Mouse (Mus musculus): ENCODE measurements at regions not wholly inside any gene's neighbourhood (a gene's known extent, or its start where the extent isn't known, plus 50 kb on each side); places are given as distances from the start of the nearest gene placed in this dataset.

DNA sequence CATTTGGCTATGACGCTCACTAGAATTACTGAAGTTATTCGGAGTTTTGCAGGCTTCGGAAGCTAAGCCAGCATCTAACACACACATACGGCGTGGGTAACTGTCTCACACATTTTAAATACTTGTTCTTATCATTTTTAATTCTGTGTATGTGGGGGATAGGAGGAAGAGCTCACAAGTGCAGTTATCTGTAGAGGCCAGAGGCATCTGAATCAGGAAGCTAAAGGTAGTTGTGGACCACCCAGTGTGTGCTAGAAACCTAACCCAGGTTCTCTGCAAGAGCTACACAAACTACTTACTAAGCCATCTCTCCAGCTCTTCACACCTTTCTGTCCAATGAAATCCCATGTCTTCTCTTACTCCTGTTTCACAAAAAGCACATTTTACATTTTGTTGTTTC is 215.3 kb downstream of the Rab10 start:
- TF ChIP-seq POLR2A (IDR thresholded peaks at IDR 0.05; ENCODE audit: insufficient read depth, low read depth, low read length) (no peak), CTCF (IDR thresholded peaks at IDR 0.05) (no peak)
